Mouse (Mus musculus) yolk sac, embryonic 10.5 days (tissue): Measurements from ENCODE around the gene Tenm4.

Source experiments
- DNase-seq: peaks from one replicate; pipeline ENCODE4 v3.0.0-alpha.2; 2017; ENCODE audit warnings: low spot score

The Tenm4 gene

DNA sequence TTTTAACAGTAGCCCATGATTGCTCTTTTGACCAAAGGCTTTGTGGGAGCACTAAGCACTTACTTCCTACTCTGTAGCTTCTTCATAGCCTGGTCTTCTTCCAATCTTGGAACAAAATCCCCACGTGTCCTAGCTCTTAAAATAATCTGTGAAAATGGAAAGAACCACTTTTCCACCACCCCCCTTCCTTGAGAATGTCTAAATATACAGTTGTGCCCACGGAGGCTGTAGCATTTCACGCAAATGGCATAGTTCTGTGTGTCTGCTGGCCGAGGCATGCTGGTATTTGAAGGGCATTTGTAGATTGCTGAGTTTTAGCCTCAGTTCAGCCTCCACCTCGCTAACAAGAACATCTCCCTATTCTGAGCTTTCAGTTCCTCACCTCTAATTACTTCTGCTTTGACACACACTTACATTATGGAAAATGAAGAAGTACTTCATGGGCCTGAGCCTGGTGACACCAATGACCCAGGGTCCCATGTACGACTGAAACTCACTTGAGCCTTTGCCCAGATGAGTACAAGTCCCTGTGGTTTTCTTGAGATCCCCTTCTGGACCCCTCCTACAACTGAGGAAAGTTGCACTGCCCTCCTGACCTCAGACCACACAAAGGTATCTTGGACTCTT lies 306.1 kb downstream of the Tenm4 start:
- DNase-seq, result no peak

DNA sequence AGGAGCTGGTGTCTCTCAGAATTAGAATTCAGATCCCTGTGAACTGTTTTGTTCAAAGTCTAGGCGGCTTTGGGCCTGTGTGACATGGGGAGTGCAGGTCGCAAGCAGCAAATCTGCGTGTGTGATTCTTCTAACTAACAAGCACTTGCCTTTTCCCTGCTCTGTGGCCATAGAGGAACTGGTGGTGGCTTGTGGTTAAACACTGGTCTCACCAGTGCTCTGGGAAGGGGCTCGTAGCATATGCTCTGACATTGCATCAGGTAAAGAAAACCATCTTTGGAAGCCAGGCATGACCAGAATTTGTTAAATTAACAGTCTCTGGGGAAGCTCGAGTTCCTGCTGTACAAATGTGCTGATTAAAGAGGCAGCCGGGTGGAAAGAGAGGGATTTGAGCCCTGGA lies 308.1 kb downstream of the Tenm4 start:
- no peak for DNase-seq

GRCm38 (mm10) chr7:96480351-96480983 lies 309.4 kb downstream of the Tenm4 start:
- DNase-seq, result no peak

- no peak for DNase-seq
Observed at GRCm38 (mm10) chr7:96482953-96483352, 311.9 kb downstream of the Tenm4 start.

DNA sequence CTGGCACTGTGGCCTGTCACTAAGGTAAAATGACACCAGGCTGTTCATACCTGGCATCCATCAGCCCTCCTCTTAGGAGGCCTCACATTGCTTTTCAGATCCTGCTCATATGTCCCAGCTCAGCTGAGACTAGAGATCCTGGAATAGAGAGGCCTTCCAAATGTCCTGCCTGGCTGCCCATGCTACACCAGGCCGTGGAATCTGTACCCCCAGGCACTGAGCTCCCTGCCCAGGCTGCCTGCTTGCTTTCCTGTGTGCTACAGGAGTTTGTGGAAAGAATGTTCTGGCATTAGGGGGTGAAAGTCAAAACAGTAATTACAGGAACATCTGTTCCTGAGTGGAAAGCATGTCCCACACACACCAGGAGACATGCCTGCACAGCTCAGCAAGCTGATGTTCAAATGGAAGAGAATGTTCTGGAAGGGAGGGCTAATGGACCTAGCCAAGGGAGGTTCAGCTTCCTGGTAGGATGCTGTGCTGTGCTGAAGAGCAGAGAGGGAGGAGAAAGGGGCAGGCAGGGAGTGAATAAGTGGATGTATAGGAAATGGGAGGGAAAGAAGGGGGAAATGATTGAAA lies 313.0 kb downstream of the Tenm4 start:
- no peak for DNase-seq

- peak; percentile 40 for DNase-seq
Observed at GRCm38 (mm10) chr7:96489348-96490076, 318.5 kb downstream of the Tenm4 start.

DNA sequence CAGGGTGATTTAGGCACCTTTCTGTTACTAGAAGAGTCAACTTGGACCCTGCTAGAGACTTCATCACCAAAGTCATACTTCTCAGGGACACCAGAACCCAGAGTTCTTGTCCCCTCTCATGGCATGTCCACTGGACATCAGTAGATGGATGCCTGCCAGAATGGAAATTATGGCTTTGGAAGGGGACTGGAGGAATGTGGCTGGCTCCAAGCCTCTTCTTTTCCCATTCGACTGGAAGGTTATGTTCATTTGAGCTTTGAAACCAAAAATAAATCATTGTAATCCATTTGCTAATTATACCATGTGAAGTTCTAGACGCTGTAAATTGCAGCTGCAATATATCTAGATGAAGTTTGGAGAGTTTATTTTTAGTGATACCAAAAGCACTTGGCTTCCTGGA lies 320.9 kb downstream of the Tenm4 start:
- DNase-seq, result no peak

DNA sequence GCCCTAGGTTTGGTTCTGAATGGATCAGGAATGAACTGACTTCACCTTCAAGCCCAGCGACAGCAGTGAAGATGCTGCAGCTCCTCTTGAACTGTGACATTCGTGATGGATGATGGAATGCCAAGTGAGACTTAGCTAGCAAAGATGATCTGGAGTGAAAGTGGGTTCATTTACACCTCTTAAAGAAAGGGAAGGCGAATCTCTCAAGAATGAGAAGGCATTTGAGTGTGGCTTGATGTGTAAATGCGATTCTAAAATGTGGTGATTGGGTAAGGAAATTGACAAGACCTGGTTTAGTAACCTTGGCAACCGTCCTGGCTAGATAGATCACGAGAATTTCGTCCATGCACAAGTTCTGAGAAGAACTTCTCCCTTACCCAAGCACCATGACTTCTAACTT lies 321.6 kb downstream of the Tenm4 start:
- DNase-seq, result no peak

GRCm38 (mm10) chr7:96494057-96494456 lies 323.0 kb downstream of the Tenm4 start:
- DNase-seq, result peak; percentile 19

- DNase-seq, result no peak
Observed at GRCm38 (mm10) chr7:96500108-96500507, 329.1 kb downstream of the Tenm4 start.

DNA sequence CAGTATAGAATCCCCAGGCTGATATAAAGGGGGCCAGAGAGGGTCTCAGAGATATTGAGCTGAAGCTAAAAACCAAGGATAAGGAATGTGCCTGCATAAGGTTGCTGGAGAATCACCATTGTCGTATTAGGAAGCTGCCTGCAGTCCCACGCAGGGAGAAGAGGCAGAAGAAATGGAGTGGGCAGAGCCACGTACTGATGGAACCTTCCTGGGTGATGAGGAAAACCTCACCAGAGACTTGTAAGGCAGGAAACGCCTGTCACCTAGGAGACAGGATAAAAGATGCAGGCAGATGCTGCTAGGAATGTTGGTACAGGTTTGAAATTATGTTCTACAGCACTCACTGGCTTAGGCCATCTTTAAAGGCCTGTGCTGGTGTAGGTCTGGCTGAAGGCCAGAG lies 329.8 kb downstream of the Tenm4 start:
- no peak for DNase-seq

- no peak for DNase-seq
Observed at GRCm38 (mm10) chr7:96502321-96502973, 331.4 kb downstream of the Tenm4 start.

DNA sequence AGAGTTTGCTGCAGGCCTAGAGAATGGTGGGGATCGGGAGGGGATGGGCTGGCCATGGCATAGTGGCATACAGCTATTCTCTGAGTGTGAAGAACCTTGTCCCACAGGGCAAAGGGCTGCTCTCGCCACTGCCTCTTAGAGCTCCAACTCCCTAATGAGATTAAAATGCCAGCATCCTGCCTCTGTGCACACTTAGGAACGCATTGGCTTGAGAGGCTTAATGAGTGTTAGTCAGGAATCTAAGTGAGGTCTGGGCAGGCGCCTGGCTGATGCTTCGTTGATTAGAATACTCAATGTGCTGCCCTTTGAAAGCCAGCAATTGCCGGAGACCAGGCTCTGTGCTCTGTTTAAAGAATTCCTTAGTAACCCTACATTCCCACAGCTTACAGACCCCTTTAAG lies 334.5 kb downstream of the Tenm4 start:
- peak; percentile 11 for DNase-seq

- DNase-seq, result no peak
Observed at GRCm38 (mm10) chr7:96507046-96507445, 336.0 kb downstream of the Tenm4 start.

DNA sequence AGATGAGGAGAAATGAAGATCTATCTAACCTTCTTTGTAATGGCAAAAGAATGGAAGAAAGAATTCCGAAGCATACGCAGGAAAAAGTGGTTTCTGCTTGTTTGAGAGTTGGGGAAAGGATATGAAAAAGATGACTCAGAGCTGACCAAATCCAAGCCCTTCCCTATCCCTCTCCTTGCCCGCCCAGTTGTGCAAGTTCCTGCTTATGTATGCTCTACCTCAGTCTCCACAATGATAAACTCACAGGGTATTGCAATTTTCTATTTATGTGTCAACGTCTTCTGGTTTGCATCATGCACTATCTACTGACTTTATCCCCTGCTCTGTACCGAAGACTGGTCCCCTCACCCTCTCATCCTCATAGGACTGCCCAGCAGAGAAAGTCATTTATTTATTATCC lies 339.4 kb downstream of the Tenm4 start:
- DNase-seq, result no peak

DNA sequence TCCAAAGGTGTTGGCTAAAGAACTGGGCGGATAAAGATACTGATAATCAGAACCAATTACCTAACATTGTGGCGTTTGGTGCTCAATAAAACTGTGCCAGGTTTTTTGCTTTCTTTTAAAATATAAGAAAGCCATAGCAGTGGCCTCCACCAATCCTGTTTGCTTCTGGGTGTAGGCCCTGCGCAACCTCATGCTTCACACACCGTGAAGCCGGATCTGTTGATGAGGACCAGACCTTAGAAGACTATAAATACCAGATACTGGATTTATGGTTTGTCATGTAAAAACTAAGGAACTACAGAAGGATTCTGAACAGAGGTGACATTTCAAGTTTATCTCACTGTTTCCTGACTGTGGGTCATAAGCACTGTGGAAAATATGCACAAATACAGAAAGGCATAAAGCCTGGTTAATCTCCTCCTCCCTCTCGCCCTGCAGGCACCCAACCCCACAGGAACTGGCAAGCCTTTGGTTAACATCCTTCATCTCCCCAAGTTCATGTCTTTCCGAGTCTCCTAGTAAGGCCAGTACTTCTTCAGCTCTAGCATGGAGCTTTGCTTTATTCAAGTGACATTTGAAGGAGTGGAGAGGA lies 340.1 kb downstream of the Tenm4 start:
- DNase-seq, result peak; percentile 33

DNA sequence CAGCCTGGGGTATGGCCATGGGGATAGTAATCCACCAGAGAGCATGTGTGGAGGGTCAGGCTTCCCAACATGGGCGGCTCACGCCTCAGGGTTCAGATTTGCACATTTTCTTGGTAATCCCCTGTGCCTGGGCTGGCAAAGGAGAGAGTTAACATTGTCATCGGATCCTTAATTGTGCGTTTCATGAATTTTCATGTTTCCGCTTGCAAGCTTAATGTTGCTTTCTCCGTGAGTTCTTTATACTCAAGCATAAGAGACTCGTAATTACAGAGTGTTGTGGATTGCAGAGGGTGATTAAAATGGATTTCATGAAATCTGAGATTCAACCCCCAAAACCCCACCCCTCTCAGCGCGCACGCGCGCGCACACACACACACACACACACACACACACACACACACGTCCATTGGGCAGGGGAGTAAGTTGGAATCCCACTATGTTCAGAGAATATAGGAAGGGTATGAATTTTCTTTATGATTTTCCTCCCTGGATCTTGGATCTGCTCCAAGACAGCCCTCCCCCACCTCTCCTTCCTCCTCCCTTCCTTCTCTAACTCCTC lies 341.0 kb downstream of the Tenm4 start:
- DNase-seq, result no peak

- DNase-seq, result peak; percentile 23
Observed at GRCm38 (mm10) chr7:96519216-96519615, 348.2 kb downstream of the Tenm4 start.

DNA sequence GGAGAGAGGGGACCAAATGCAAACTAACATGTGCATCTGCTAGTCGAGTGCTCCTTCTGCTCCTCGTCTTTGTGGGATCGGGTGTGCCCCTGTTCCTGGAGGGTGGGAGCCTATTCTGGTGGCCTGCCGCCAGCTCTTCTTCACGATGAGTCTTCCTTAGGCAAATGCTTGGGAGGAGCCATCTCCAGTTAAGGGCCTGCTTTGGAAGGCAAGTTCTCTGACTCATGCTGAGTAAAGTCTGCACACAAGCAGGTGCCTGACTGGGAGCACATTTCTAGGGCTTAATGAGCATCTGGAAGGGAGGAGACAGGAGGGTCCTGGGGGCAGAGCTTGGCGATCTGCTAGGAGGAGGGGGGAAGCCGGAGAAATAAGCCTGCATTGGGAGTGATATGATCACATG lies 350.9 kb downstream of the Tenm4 start:
- no peak for DNase-seq

- no peak for DNase-seq
Observed at GRCm38 (mm10) chr7:96523673-96524072, 352.6 kb downstream of the Tenm4 start.

- no peak for DNase-seq
Observed at GRCm38 (mm10) chr7:96524486-96525205, 353.6 kb downstream of the Tenm4 start.
